8 mouse cellular contexts compared by ENCODE assay signal in genomic region chr6:83087205-83087925, GRCm38 (mm10). TPM values are rescaled to one million over a fixed set of nuclear protein-coding genes. Genes with fewer than 3 reads are reported as not detected.
DNase-seq lines count a peak whose midpoint lies in the region; ATAC-seq and TF ChIP-seq lines count a peak whose summit lies in the region.

No protein-coding gene starts in this region.

- peak overlapping the region; percentile 57 for H3K4me2 ChIP-seq in heart, embryonic 14.5 days (ENCODE audit: low read length)
- H3K4me2 ChIP-seq in midbrain, embryonic 13.5 days (replicated peaks), result peak overlapping the region; percentile 27

- DNase-seq in ES-E14 (ENCODE audit: low read depth, low spot score), result no peak
- DNase-seq in kidney, postnatal 25 days, result peak; percentile 51 to 69
- no peak for DNase-seq in layer of hippocampus, postnatal 36 days
- no peak for DNase-seq in cerebellum, adult 9-10 months

- ATAC-seq in heart, embryonic 14.5 days (ENCODE audit: insufficient number of reproducible peaks, insufficient read depth, low FRiP score, low read depth), result no peak
- no peak for ATAC-seq in midbrain, embryonic 13.5 days
- ATAC-seq in megakaryocyte progenitor cell, adult 5-6 weeks (replicated peaks; ENCODE audit: poor library complexity), result no peak

- WGBS in heart, embryonic 14.5 days, result 2% methylated on average over 47 of the region's 47 CpGs
- under 1% methylated on average over 47 of the region's 47 CpGs for WGBS in midbrain, embryonic 13.5 days

- H3K27ac ChIP-seq in ES-E14 (ENCODE audit: insufficient read depth, low read depth, low read length, poor library complexity, severe bottlenecking), result no peak overlapping the region
- H3K27ac ChIP-seq in brown adipose tissue, adult 24 weeks (replicated peaks; ENCODE audit: low read depth, low read length), result peak overlapping the region; percentile 81
- H3K27ac ChIP-seq in heart, embryonic 14.5 days (replicated peaks in 1 of 2; ENCODE audit: control insufficient read depth in 1 of 2, insufficient read depth in 1 of 2, low read depth in 2 of 2, low read length in 2 of 2), result no peak overlapping the region
- H3K27ac ChIP-seq in midbrain, embryonic 13.5 days, result no peak overlapping the region

- H3K9me3 ChIP-seq in ES-E14 (ENCODE audit: control insufficient read depth, insufficient read depth, low read depth, low read length), result no peaks in the 10 kb centered on the region
- H3K9me3 ChIP-seq in heart, embryonic 14.5 days (ENCODE audit: control insufficient read depth, low read length), result no peaks in the 10 kb centered on the region
- H3K9me3 ChIP-seq in midbrain, embryonic 13.5 days, result no peaks in the 10 kb centered on the region

- no peak overlapping the region for H3K9ac ChIP-seq in ES-E14 (ENCODE audit: insufficient read depth, low read depth, low read length, poor library complexity, severe bottlenecking)
- H3K9ac ChIP-seq in heart, embryonic 14.5 days (ENCODE audit: low read length), result peak overlapping the region; percentile 5; the same call in 1 of the 2 replicates
- H3K9ac ChIP-seq in midbrain, embryonic 13.5 days (replicated peaks), result no peak overlapping the region

- in situ Hi-C loops in ES-E14 (cut with MboI; ENCODE audit: low sequenced_read_pairs in 2 of 2, unreplicated experiment in 2 of 2), result no loop called here

- H3K4me1 ChIP-seq in ES-E14 (ENCODE audit: control insufficient read depth in 2 of 2, insufficient read depth in 2 of 2, low read length in 2 of 2, poor library complexity in 1 of 2), result peaks cover 0 to 2% of the 10 kb centered on the region in 2 experiments; a peak in 1 of 4 replicates
- no peaks in the 10 kb centered on the region for H3K4me1 ChIP-seq in brown adipose tissue, adult 24 weeks (ENCODE audit: control insufficient read depth, insufficient read depth, insufficient read length, low read length)
- peaks cover 5 to 18% of the 10 kb centered on the region in 2 experiments; a peak in 3 of 4 replicates for H3K4me1 ChIP-seq in heart, embryonic 14.5 days (ENCODE audit: control insufficient read depth in 2 of 2, insufficient read depth in 2 of 2, low read length in 2 of 2)
- peaks cover 11% of the 10 kb centered on the region for H3K4me1 ChIP-seq in midbrain, embryonic 13.5 days (replicated peaks)

- H3K27me3 ChIP-seq in heart, embryonic 14.5 days (ENCODE audit: control insufficient read depth, insufficient read depth, low read length), result peaks cover 85% of the 10 kb centered on the region
- H3K27me3 ChIP-seq in midbrain, embryonic 13.5 days, result peaks cover 94% of the 10 kb centered on the region

- peak overlapping the region; percentile 37 to 61; a peak in 3 of 4 replicates for H3K4me3 ChIP-seq in ES-E14 (ENCODE audit: insufficient read depth in 1 of 2, low read depth in 1 of 2, low read length in 2 of 2, poor library complexity in 1 of 2, severe bottlenecking in 1 of 2)
- peak overlapping the region; percentile 60 for H3K4me3 ChIP-seq in brown adipose tissue, adult 24 weeks (ENCODE audit: insufficient read depth, low read depth, low read length)
- H3K4me3 ChIP-seq in heart, embryonic 14.5 days (ENCODE audit: control insufficient read depth in 1 of 2, insufficient read depth in 1 of 2, low read depth in 1 of 2, low read length in 2 of 2), result peak overlapping the region; percentile 26 to 28
- peak overlapping the region; percentile 16 for H3K4me3 ChIP-seq in midbrain, embryonic 13.5 days (replicated peaks)

- no peaks in the 10 kb centered on the region for H3K36me3 ChIP-seq in ES-E14 (ENCODE audit: control insufficient read depth, insufficient read depth, low read length, poor library complexity, severe bottlenecking)
- H3K36me3 ChIP-seq in heart, embryonic 14.5 days (ENCODE audit: control insufficient read depth, insufficient read depth, low read length), result peaks cover 3% of the 10 kb centered on the region; the same call in 1 of the 2 replicates
- peaks cover under 1% of the 10 kb centered on the region; the same call in 1 of the 2 replicates for H3K36me3 ChIP-seq in midbrain, embryonic 13.5 days

TF ChIP-seq in ES-E14, 5 proteins besides CTCF, POLR2A, EP300 and RAD21:
- TF ChIP-seq ZC3H11A (IDR thresholded peaks at IDR 0.05; ENCODE audit: borderline replicate concordance, low read depth, low read length) (no peak), HCFC1 (IDR thresholded peaks at IDR 0.05; ENCODE audit: borderline replicate concordance, insufficient read depth, low read length) (no peak), MAFK (IDR thresholded peaks at IDR 0.05; ENCODE audit: insufficient read depth, low read depth, low read length) (no peak), CHD2 (IDR thresholded peaks at IDR 0.05; ENCODE audit: low read depth, low read length) (no peak), ZNF384 (IDR thresholded peaks at IDR 0.05; ENCODE audit: low read depth, low read length) (no peak)

RNA-seq across cellular contexts. Expression of gene Lbx2, which starts 1.2 kb away (rescaled TPM):
- total RNA-seq in ES-E14 (2012; rRNA removed), result 0.42 and 0.62 TPM in 2 replicates
- not detected in 2 replicates for polyA plus RNA-seq in brown adipose tissue, adult 24 weeks (2012; ENCODE audit: insufficient read depth, insufficient read length, missing spikeins)
- 0.28 TPM in 1 of 2 replicates, not detected in the other for polyA plus RNA-seq in heart, embryonic 14.5 days (2014; fragmentation: Nextera tagmentation; extraction: Ambion mirVana)
- not detected in 2 replicates for polyA plus RNA-seq in midbrain, embryonic 13.5 days (2015; fragmentation: Nextera tagmentation; extraction: Ambion mirVana)
- not detected in 2 replicates for total RNA-seq in megakaryocyte progenitor cell, adult 5-6 weeks (2015)
- total RNA-seq in megakaryocyte progenitor cell, adult 5-6 weeks (2017), result not detected in 2 replicates
- total RNA-seq in layer of hippocampus, postnatal 36 days (2021), result under 1 TPM in 1 of 2 experiments, not detected in 1; 0.48 TPM

RNA-seq across cellular contexts. Expression of gene Pcgf1, which starts 9.7 kb away (rescaled TPM):
- total RNA-seq in ES-E14 (2012; rRNA removed), result 12.7 and 14.7 TPM in 2 replicates
- 16.5 and 22.5 TPM in 2 replicates for polyA plus RNA-seq in brown adipose tissue, adult 24 weeks (2012; ENCODE audit: insufficient read depth, insufficient read length, missing spikeins)
- polyA plus RNA-seq in heart, embryonic 14.5 days (2014; fragmentation: Nextera tagmentation; extraction: Ambion mirVana), result 14.1 and 16.8 TPM in 2 replicates
- polyA plus RNA-seq in midbrain, embryonic 13.5 days (2015; fragmentation: Nextera tagmentation; extraction: Ambion mirVana), result 52.6 and 53.4 TPM in 2 replicates
- 26.5 and 27.2 TPM in 2 replicates for total RNA-seq in megakaryocyte progenitor cell, adult 5-6 weeks (2015)
- total RNA-seq in megakaryocyte progenitor cell, adult 5-6 weeks (2017), result 15.3 and 20.4 TPM in 2 replicates
- total RNA-seq in layer of hippocampus, postnatal 36 days (2021), result 10 to 100 TPM; 33.9 to 34.9 TPM

RNA-seq across cellular contexts. Expression of gene Ccdc142, which starts 14.0 kb away (rescaled TPM):
- total RNA-seq in ES-E14 (2012; rRNA removed), result 4.6 and 4.7 TPM in 2 replicates
- polyA plus RNA-seq in brown adipose tissue, adult 24 weeks (2012; ENCODE audit: insufficient read depth, insufficient read length, missing spikeins), result not detected in 2 replicates
- polyA plus RNA-seq in heart, embryonic 14.5 days (2014; fragmentation: Nextera tagmentation; extraction: Ambion mirVana), result 1.6 and 2.2 TPM in 2 replicates
- polyA plus RNA-seq in midbrain, embryonic 13.5 days (2015; fragmentation: Nextera tagmentation; extraction: Ambion mirVana), result 4.3 and 5.7 TPM in 2 replicates
- 0.20 and 0.79 TPM in 2 replicates for total RNA-seq in megakaryocyte progenitor cell, adult 5-6 weeks (2015)
- total RNA-seq in megakaryocyte progenitor cell, adult 5-6 weeks (2017), result 0.58 and 1.6 TPM in 2 replicates
- total RNA-seq in layer of hippocampus, postnatal 36 days (2021), result 1 to 10 TPM; 8.0 to 8.2 TPM

RNA-seq across cellular contexts. Expression of gene Gm42688, which starts 14.1 kb away (rescaled TPM):
- total RNA-seq in ES-E14 (2012; rRNA removed), result 1.3 and 1.8 TPM in 2 replicates
- polyA plus RNA-seq in brown adipose tissue, adult 24 weeks (2012; ENCODE audit: insufficient read depth, insufficient read length, missing spikeins), result not detected in 2 replicates
- polyA plus RNA-seq in heart, embryonic 14.5 days (2014; fragmentation: Nextera tagmentation; extraction: Ambion mirVana), result 1.3 and 1.5 TPM in 2 replicates
- polyA plus RNA-seq in midbrain, embryonic 13.5 days (2015; fragmentation: Nextera tagmentation; extraction: Ambion mirVana), result 3.7 and 5.0 TPM in 2 replicates
- total RNA-seq in megakaryocyte progenitor cell, adult 5-6 weeks (2015), result 1.5 and 1.6 TPM in 2 replicates
- total RNA-seq in megakaryocyte progenitor cell, adult 5-6 weeks (2017), result 2.7 and 3.0 TPM in 2 replicates
- total RNA-seq in layer of hippocampus, postnatal 36 days (2021), result 1 to 10 TPM; 5.8 to 7.0 TPM

RNA-seq across cellular contexts. Expression of gene Tlx2, which starts 17.3 kb away (rescaled TPM):
- total RNA-seq in ES-E14 (2012; rRNA removed), result 0.58 TPM in 1 of 2 replicates, not detected in the other
- not detected in 2 replicates for polyA plus RNA-seq in brown adipose tissue, adult 24 weeks (2012; ENCODE audit: insufficient read depth, insufficient read length, missing spikeins)
- 0.30 and 1.9 TPM in 2 replicates for polyA plus RNA-seq in heart, embryonic 14.5 days (2014; fragmentation: Nextera tagmentation; extraction: Ambion mirVana)
- polyA plus RNA-seq in midbrain, embryonic 13.5 days (2015; fragmentation: Nextera tagmentation; extraction: Ambion mirVana), result not detected in 2 replicates
- total RNA-seq in megakaryocyte progenitor cell, adult 5-6 weeks (2015), result not detected in 2 replicates
- not detected in 2 replicates for total RNA-seq in megakaryocyte progenitor cell, adult 5-6 weeks (2017)
- not detected for total RNA-seq in layer of hippocampus, postnatal 36 days (2021)

Comparison
In these comparisons a context has a peak if more than half of its experiments do, and no peak if none do; other contexts are left out.
1. DNase-seq: peak in kidney, postnatal 25 days (2 of 2); none in ES-E14 (single experiment), layer of hippocampus, postnatal 36 days (0 of 2) and cerebellum, adult 9-10 months (single experiment).
2. Peak in every context shown above with its lines, with median percentiles within 50 percentile points of each other: H3K4me3 ChIP-seq.